In genomic region chr6:33696976-33697375, GRCm38 (mm10) we compare ENCODE assay signal across 14 mouse cellular contexts.
"Had no signal": no experiment of that assay in that cellular context is flagged by ENCODE, and none has a peak within 500 bp of the region (broad histone marks: within the 10 kb centered on the region; RNA-seq: fewer than 3 reads in every experiment).

No protein-coding gene starts in this region.

- H3K9ac ChIP-seq: liver, embryonic 14.5 days; liver, postnatal 0 days; lung, embryonic 14.5 days; midbrain, embryonic 12.5 days; midbrain, embryonic 15.5 days had no signal

- H3K27ac ChIP-seq: kidney, postnatal 0 days; layer of hippocampus, adult 2 months; liver, embryonic 14.5 days; macrophage; midbrain, embryonic 12.5 days; midbrain, embryonic 15.5 days had no signal

- H3K36me3 ChIP-seq: midbrain, embryonic 12.5 days; midbrain, embryonic 15.5 days had no signal

- H3K4me1 ChIP-seq: midbrain, embryonic 12.5 days; midbrain, embryonic 15.5 days had no signal

- H3K4me2 ChIP-seq: liver, embryonic 11.5 days; lung, embryonic 14.5 days; midbrain, embryonic 12.5 days; midbrain, embryonic 15.5 days had no signal

- H3K4me3 ChIP-seq: layer of hippocampus, adult 2 months; midbrain, embryonic 12.5 days; midbrain, embryonic 15.5 days had no signal

- DNase-seq: kidney, postnatal 25 days; layer of hippocampus, adult 9-11 months; liver, postnatal 0 days; lung, embryonic 14.5 days; thymus, adult 18-20 months; thymus, postnatal 4 days had no signal

- H3K9me3 ChIP-seq: midbrain, embryonic 12.5 days; midbrain, embryonic 15.5 days had no signal

- ATAC-seq: liver, postnatal 0 days; lung, postnatal 0 days; midbrain, embryonic 15.5 days had no signal

- H3K27me3 ChIP-seq: midbrain, embryonic 12.5 days; midbrain, embryonic 15.5 days had no signal
